In the genomic region with DNA sequence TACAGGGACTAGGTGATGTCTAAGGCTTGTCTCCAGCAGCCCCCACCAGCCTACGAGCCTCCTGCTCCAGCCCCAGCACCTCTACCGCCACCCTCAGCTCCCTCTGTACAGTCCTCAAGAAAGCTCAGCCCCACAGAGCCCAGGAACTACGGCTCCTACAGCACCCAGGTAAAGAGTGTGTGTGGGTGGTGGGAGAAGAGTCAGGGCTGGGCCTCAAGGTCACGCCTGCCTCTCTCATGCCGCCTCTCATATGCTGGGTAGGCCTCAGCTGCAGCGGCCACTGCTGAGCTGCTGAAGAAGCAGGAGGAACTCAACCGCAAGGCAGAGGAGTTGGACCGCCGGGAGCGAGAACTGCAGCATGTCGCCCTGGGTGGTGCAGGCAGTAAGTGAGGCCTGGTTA, we compare ENCODE assay signal across 11 mouse cellular contexts. TPM values are rescaled to one million over a fixed set of nuclear protein-coding genes. Genes with fewer than 3 reads are reported as not detected.
DNase-seq lines count a peak whose midpoint lies in the region; ATAC-seq and TF ChIP-seq lines count a peak whose summit lies in the region.
"Had no signal": no experiment of that assay in that cellular context is flagged by ENCODE, and none has a peak within 500 bp of the region (broad histone marks: within the 10 kb centered on the region; RNA-seq: fewer than 3 reads in every experiment).

No protein-coding gene starts in this region.

- H3K27ac ChIP-seq in heart, embryonic 15.5 days: no peak overlapping the region
- no peak overlapping the region for H3K27ac ChIP-seq in limb, embryonic 10.5 days
- H3K27ac ChIP-seq in layer of hippocampus, adult 2 months: no peak overlapping the region

- no peak overlapping the region for H3K9ac ChIP-seq in heart, embryonic 15.5 days

- DNase-seq in heart, postnatal 10 days: no peak
- peak; percentile 57 for DNase-seq in CD4-positive helper T cell, adult 2 months (ENCODE audit: low read depth, low spot score)
- no peak for DNase-seq in G1E (ENCODE audit: low spot score)
- DNase-seq in limb, embryonic 10.5 days (ENCODE audit: low spot score): no peak
- no peak for DNase-seq in cerebellum, adult 18-20 months
- DNase-seq in layer of hippocampus, adult 2 months (ENCODE audit: low spot score in 2 of 2): no peak
- DNase-seq: gastrocnemius, postnatal 25 days; kidney, postnatal 14 days had no signal

- H3K4me3 ChIP-seq in heart, embryonic 15.5 days: no peak overlapping the region
- peak overlapping the region; percentile 78 for H3K4me3 ChIP-seq in G1E (ENCODE audit: low read depth, low read length)
- H3K4me3 ChIP-seq in limb, embryonic 10.5 days: peak overlapping the region; percentile 23; the same call in 1 of the 2 replicates
- no peak overlapping the region for H3K4me3 ChIP-seq in layer of hippocampus, adult 2 months

- H3K27me3 ChIP-seq in heart, embryonic 15.5 days: no peaks in the 10 kb centered on the region
- H3K27me3 ChIP-seq in G1E (ENCODE audit: insufficient read depth, low read length): no peaks in the 10 kb centered on the region
- no peaks in the 10 kb centered on the region for H3K27me3 ChIP-seq in limb, embryonic 10.5 days (ENCODE audit: low read depth, poor library complexity, severe bottlenecking)

- no peaks in the 10 kb centered on the region for H3K9me3 ChIP-seq in heart, embryonic 15.5 days (replicated peaks)
- H3K9me3 ChIP-seq in G1E (replicated peaks): no peaks in the 10 kb centered on the region
- no peaks in the 10 kb centered on the region for H3K9me3 ChIP-seq in limb, embryonic 10.5 days (replicated peaks)

- no peak for ATAC-seq in heart, embryonic 15.5 days (replicated peaks; ENCODE audit: insufficient number of reproducible peaks, insufficient read depth, low FRiP score, low read depth)
- no peak for ATAC-seq in G1E (ENCODE audit: extremely low read depth, insufficient number of reproducible peaks, low FRiP score, poor library complexity, severe bottlenecking)
- ATAC-seq in activated CD4-positive, CD25-positive, alpha-beta regulatory T cell, adult 4 months: no peak
- ATAC-seq: lung, postnatal 0 days had no signal

- no peak for TF ChIP-seq CTCF in G1E (IDR thresholded peaks at IDR 0.05; ENCODE audit: low read depth, low read length)
- no peak for TF ChIP-seq CTCF in layer of hippocampus, adult 2 months (conservative IDR thresholded peaks at IDR 0.05)

- peaks cover 55% of the 10 kb centered on the region for H3K36me3 ChIP-seq in heart, embryonic 15.5 days
- peaks cover 84% of the 10 kb centered on the region for H3K36me3 ChIP-seq in G1E (replicated peaks)
- H3K36me3 ChIP-seq in limb, embryonic 10.5 days: peaks cover 68% of the 10 kb centered on the region

- WGBS in heart, embryonic 15.5 days: 90% methylated on average over 11 of the region's 11 CpGs
- 95% methylated on average over 11 of the region's 11 CpGs for WGBS in limb, embryonic 10.5 days

- H3K4me2 ChIP-seq in heart, embryonic 15.5 days: peak overlapping the region; percentile 86; the same call in 1 of the 2 replicates

- peaks cover 28% of the 10 kb centered on the region for H3K4me1 ChIP-seq in heart, embryonic 15.5 days (replicated peaks)
- peaks cover 60% of the 10 kb centered on the region for H3K4me1 ChIP-seq in G1E (ENCODE audit: insufficient read depth, low read depth, low read length)
- peaks cover 37% of the 10 kb centered on the region for H3K4me1 ChIP-seq in limb, embryonic 10.5 days

- intact Hi-C loops in heart, postnatal 10 days (cut with DNase I): no loop called here

RNA-seq across cellular contexts. Expression of gene Scamp3, which starts 1.8 kb away (rescaled TPM):
- polyA plus RNA-seq in heart, embryonic 15.5 days (2015; fragmentation: Nextera tagmentation; extraction: Ambion mirVana): 70.9 and 92.8 TPM in 2 replicates
- 10 to 100 TPM; 49.4 to 49.6 TPM for total RNA-seq in heart, postnatal 10 days (2021)
- total RNA-seq in G1E (2014; fragmentation: Nextera tagmentation) (123 and 135 TPM in 2 replicates), G1E (2017) (32.9 and 35.1 TPM in 2 replicates)
- polyA plus RNA-seq in G1E (2012): 168 and 234 TPM in 2 replicates
- polyA plus RNA-seq in limb, embryonic 10.5 days (2016; fragmentation: Nextera tagmentation; extraction: Ambion mirVana): 115 and 119 TPM in 2 replicates
- polyA plus RNA-seq in activated CD4-positive, CD25-positive, alpha-beta regulatory T cell, adult 4 months (2017; shearing (Covaris generic)): 100 to 1,000 TPM; 160 to 182 TPM
- total RNA-seq in layer of hippocampus, adult 2 months (2021): 10 to 100 TPM; 67.1 to 69.0 TPM

RNA-seq across cellular contexts. Expression of gene Fam189b, which starts 3.9 kb away (rescaled TPM):
- polyA plus RNA-seq in heart, embryonic 15.5 days (2015; fragmentation: Nextera tagmentation; extraction: Ambion mirVana): 10.5 and 19.2 TPM in 2 replicates
- 1 to 10 TPM; 7.9 to 8.3 TPM for total RNA-seq in heart, postnatal 10 days (2021)
- total RNA-seq in G1E (2014; fragmentation: Nextera tagmentation) (2.2 and 3.5 TPM in 2 replicates), G1E (2017) (1.1 TPM in 2 replicates)
- 11.9 and 14.8 TPM in 2 replicates for polyA plus RNA-seq in G1E (2012)
- polyA plus RNA-seq in limb, embryonic 10.5 days (2016; fragmentation: Nextera tagmentation; extraction: Ambion mirVana): 32.2 and 35.0 TPM in 2 replicates
- polyA plus RNA-seq in activated CD4-positive, CD25-positive, alpha-beta regulatory T cell, adult 4 months (2017; shearing (Covaris generic)): 100 to 1,000 TPM; 158 to 168 TPM
- 10 to 100 TPM; 61.6 to 61.7 TPM for total RNA-seq in layer of hippocampus, adult 2 months (2021)

RNA-seq across cellular contexts. Expression of gene Clk2, which starts 14.5 kb away (rescaled TPM):
- polyA plus RNA-seq in heart, embryonic 15.5 days (2015; fragmentation: Nextera tagmentation; extraction: Ambion mirVana): 14.2 and 20.1 TPM in 2 replicates
- 10 to 100 TPM; 26.6 to 26.7 TPM for total RNA-seq in heart, postnatal 10 days (2021)
- total RNA-seq in G1E (2014; fragmentation: Nextera tagmentation) (130 and 131 TPM in 2 replicates), G1E (2017) (78.9 and 80.9 TPM in 2 replicates)
- polyA plus RNA-seq in G1E (2012): 72.3 and 73.3 TPM in 2 replicates
- polyA plus RNA-seq in limb, embryonic 10.5 days (2016; fragmentation: Nextera tagmentation; extraction: Ambion mirVana): 40.1 and 44.8 TPM in 2 replicates
- 10 to 100 TPM; 12.4 to 18.5 TPM for polyA plus RNA-seq in activated CD4-positive, CD25-positive, alpha-beta regulatory T cell, adult 4 months (2017; shearing (Covaris generic))
- total RNA-seq in layer of hippocampus, adult 2 months (2021): 10 to 100 TPM; 47.8 to 56.1 TPM

RNA-seq across cellular contexts. Expression of gene Hcn3, which starts 19.1 kb away (rescaled TPM):
- 0.52 and 1.1 TPM in 2 replicates for polyA plus RNA-seq in heart, embryonic 15.5 days (2015; fragmentation: Nextera tagmentation; extraction: Ambion mirVana)
- total RNA-seq in heart, postnatal 10 days (2021): under 1 TPM; 0.19 to 0.60 TPM
- total RNA-seq in G1E (2014; fragmentation: Nextera tagmentation) (0.53 TPM in 1 of 2 replicates, not detected in the other), G1E (2017) (0.27 and 0.41 TPM in 2 replicates)
- 0.85 and 1.0 TPM in 2 replicates for polyA plus RNA-seq in G1E (2012)
- 1.3 and 1.6 TPM in 2 replicates for polyA plus RNA-seq in limb, embryonic 10.5 days (2016; fragmentation: Nextera tagmentation; extraction: Ambion mirVana)
- polyA plus RNA-seq in activated CD4-positive, CD25-positive, alpha-beta regulatory T cell, adult 4 months (2017; shearing (Covaris generic)): under 1 TPM; 0.50 to 0.69 TPM
- total RNA-seq in layer of hippocampus, adult 2 months (2021): 10 to 100 TPM; 10.2 to 13.3 TPM

RNA-seq across cellular contexts. Expression of gene Gba, which starts 23.7 kb away (rescaled TPM):
- 27.3 and 34.7 TPM in 2 replicates for polyA plus RNA-seq in heart, embryonic 15.5 days (2015; fragmentation: Nextera tagmentation; extraction: Ambion mirVana)
- total RNA-seq in heart, postnatal 10 days (2021): 10 to 100 TPM; 24.2 to 24.7 TPM
- 30.1 and 36.1 TPM in 2 replicates for total RNA-seq in G1E (2014; fragmentation: Nextera tagmentation)
- total RNA-seq in G1E (2017): 69.6 and 72.4 TPM in 2 replicates
- 3.0 and 6.0 TPM in 2 replicates for polyA plus RNA-seq in G1E (2012)
- 34.8 and 34.9 TPM in 2 replicates for polyA plus RNA-seq in limb, embryonic 10.5 days (2016; fragmentation: Nextera tagmentation; extraction: Ambion mirVana)
- 10 to 100 TPM; 72.1 to 75.6 TPM for polyA plus RNA-seq in activated CD4-positive, CD25-positive, alpha-beta regulatory T cell, adult 4 months (2017; shearing (Covaris generic))
- 10 to 100 TPM; 55.7 to 67.9 TPM for total RNA-seq in layer of hippocampus, adult 2 months (2021)

Comparison
In these comparisons a context has a peak if more than half of its experiments do, and no peak if none do; other contexts are left out.
1. H3K4me3 ChIP-seq: peak in G1E (single experiment) and limb, embryonic 10.5 days (single experiment); none in heart, embryonic 15.5 days (single experiment) and layer of hippocampus, adult 2 months (single experiment).